Mouse (Mus musculus) kidney, adult 11 months (tissue): ENCODE data around the gene Ppp6r2.

ENCODE experiments used
- DNase-seq: peaks from one replicate; pipeline ENCODE4 v3.0.0; 2022

Ppp6r2 gene

DNA sequence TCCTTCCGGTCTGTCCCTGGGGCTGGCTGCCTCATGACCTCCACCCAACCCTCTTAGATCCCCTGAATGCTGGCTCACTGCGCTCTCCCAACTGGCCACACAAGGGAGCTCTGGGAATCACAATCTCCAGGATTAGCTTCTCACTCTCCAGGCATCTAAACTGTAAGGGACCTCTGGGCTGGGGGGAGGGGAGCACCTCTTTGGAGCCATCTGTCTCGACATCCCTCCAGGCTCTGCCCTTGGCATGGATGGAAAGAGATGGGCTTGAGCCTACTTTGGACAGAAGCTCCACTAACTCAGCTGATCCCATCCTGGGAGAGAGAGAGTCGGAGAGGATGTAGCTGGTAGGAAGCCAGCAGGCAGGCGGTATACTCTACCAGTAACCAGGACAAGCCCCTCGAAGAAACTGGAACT, 29.0 kb upstream of the Ppp6r2 start:
- DNase-seq: peak; percentile 64

DNA sequence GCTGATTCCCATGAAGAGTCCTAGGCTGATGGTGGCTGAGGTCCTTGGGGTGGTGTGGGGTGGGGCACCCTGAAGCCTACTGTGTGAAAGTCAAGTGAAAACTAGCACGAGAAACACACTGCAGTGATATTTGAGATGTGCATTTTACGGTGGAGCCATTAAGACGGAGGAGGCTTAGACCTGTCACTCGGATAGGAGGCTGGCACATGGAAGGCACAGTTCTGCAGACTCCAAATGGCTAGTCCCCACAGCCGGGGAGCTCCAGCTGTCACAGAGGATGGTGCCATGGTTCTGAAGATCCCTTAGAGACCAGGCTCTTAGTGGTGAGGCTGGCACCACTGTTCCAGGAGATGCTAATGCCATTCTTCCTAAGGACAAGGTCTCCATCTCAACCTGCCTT, 28.5 kb upstream of the Ppp6r2 start:
- no peak for DNase-seq

DNA sequence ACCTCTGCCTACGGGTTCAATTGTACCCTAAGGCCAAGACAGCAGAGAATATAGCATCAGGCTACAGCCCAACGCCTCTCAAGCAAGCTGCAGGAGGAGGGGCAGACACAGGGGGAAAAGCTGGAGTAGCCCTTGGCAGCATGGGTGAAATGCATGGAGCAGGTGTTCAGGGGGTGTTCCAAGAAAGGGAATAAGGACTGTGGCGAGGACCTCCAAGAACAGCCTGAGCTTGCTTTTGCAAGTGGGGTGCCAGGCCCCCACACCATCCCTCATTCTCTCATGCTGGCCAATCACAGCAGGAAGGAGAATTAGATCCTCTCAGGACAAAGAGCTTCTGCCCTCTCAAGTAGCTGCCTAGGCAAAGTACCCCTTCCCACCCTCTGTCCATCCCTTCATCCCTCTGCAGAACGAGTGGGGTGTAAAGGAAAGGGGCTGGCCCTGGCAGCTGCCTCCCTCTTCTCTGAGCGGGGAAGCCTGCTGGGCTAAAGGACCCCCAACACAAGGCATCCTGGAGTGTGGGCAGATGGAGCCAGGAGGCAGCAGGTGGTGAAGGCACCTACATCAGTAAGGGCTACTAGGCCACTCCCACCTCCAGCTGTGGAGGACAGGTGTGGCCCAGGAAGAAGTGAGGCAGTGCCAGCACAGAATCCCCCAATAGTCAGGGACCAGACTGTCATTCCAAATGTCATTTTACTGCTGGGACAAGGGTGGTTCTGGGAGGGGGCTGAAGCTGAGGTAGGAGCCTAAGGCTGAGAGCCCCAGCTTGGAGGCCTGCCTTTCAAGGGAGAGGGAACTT, 27.0 kb upstream of the Ppp6r2 start:
- DNase-seq: no peak

DNA sequence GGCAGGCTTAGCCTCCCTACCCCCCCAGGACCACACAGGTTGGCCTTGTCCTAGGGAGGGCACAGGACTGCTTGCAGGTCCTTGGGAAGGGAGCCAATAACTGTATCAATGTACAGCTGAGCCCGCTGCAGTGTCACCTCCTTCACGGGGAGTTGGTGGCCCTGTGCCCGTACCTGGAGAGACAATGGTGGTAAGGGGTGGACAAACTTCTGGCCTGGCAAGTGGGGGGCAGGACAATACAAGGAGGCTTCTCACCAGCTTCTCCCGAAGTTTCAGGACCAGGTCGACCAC, 26.5 kb upstream of the Ppp6r2 start:
- no peak for DNase-seq

DNA sequence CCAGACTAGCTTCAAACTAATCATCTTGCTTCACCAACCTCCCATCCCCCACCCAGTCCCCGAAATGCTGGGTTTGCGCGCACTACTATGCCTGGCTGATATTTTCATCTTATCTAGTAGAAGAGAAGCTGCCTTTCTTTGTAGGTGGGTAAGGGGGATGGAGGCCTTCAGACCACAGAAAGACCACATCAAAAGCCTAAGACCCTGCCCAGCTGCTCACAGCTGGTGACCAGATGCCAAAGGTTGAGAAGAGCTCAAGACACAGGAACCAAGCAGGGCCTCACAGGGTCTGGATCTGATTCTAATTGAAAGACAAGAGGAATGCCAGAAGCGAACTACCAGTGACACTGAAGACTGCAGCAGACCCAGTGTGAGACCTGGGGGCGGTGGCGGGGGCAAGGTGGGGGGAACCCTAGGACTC, 16.1 kb upstream of the Ppp6r2 start:
- no peak for DNase-seq

DNA sequence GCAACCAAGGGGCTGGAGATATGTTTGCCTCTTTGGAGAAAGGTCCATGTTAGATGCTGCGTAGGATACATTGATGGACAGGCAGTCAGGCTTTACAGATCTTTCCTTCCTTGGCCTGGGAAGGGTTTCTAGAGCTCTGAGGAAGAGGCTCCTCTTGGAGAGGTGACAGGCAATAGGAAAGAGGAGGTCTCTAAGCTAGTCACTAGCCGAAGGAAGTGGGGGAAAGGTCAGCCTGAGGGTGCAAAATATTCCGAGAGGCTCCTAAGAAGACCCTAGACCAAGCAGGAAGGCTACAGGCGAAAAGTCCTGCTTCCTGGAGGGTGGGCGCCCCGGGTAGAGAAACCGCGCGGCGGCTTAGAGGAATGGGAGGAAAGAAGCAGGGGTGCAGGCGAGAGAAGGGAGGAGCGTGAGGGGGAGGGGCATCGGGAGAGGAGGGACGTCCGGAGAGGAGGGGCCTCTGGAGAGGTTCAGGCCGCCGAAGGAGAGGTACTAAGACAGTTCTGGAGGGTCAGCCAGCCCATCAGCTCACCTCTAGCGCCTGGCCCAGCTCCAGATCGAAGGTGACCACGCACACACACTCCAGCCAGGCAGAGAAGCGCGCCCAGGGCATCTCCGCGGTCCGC, 15.6 kb upstream of the Ppp6r2 start:
- DNase-seq: peak; percentile 92

DNA sequence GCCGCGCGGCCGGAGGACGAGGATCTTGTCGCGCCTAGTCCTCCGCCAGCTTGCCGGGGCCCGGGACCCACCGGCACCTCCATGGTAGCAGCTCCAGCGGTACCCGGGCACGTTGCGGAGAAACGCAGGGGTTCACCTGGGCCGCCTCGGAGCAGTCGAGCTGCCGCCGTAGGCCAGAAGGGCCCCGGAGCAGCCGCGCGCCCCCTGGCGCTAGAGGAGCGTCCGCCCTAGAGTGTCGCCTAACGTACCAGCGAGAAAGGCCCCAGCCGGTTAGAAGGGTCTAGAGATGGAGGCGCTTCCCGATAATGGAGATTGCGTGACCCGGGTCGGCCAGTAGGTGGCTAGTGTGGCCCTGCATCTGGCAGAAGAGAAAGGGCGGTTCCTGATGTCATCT, 15.0 kb upstream of the Ppp6r2 start, which contains the start of gene Dennd6b:
Dennd6b (minus strand) TSS at position 184 of the 394 bp plus-strand sequence.
- DNase-seq: peak; percentile 97

DNA sequence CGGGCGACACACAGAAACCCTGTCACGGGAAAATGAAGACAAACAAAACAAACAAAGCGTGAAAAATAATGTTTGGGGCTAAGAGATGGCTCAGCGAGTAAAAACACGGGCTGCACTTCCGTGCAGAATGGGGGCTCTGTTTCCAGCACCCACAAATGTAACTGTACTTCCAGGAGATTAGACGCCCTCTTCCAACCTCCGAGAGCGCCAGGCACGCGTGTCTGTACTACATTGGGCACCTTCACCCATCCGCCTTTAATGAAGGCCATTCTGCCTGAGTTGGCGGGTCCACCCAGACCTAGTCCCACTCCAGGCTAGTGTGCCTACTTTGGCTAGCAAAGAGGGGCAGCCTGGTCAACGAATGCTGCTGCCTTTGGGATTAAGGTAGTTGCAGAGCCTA, 14.3 kb upstream of the Ppp6r2 start:
- DNase-seq: no peak

DNA sequence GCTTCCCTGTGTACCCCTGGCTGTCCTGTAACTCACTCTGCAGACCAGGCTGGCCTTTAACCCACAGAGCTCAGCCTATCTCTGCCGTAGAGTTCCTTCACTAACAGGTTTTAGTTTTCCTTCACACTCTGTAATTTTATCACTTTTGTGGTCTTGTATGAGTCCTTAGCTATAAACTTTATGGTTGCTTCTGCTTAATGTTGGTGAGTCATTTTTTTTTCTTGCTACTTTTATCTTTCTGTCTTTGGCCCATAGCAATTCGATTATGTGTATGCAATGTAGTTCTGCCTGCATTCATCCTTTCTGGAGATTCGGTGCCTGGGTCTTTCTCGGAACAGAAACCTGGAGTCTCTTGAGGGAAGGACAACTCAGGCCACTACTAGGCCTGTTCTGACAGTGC, 3.9 kb upstream of the Ppp6r2 start:
- no peak for DNase-seq

DNA sequence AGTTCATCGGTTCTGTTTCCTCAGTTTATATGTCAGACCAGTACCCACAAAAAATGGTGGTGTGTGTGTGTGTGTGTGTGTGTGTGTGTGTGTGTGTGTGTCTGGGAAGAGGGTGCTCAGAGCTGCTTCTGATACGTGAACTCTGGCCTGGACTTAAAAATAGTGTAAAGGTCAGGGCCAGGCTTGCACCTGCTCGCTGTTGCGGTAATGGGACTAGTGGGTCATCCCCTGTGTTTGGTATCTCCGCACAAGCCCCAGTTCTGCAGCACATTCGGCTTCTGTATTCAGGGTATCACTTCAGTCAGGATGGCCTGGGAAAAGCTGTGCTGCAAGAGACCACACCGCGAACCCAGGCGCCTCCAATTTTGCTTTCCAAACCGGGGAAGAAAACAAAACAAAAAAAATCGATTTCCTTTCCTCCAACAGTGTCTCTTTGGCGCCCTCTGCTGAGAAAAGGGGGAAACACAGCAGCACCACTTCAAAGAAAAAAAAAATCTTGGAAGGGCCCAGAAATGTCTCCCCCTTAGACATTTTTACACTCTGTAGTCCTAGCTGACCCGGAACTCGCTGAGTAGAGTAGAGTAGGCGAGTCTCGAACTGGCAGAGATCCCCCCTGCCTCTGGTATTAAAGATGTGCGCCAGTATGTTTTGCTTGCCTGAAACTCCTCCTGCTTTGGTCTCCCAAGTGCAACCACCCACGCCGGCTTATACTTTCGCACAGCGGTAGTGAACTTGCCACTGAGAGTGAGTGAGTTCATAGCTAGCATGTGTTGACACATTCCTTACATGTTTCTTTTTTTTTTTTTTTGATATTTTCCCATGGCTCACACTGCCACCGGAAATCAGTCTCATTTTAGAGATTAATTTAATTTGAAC, 1.2 kb upstream of the Ppp6r2 start:
- DNase-seq: peak; percentile 85

DNA sequence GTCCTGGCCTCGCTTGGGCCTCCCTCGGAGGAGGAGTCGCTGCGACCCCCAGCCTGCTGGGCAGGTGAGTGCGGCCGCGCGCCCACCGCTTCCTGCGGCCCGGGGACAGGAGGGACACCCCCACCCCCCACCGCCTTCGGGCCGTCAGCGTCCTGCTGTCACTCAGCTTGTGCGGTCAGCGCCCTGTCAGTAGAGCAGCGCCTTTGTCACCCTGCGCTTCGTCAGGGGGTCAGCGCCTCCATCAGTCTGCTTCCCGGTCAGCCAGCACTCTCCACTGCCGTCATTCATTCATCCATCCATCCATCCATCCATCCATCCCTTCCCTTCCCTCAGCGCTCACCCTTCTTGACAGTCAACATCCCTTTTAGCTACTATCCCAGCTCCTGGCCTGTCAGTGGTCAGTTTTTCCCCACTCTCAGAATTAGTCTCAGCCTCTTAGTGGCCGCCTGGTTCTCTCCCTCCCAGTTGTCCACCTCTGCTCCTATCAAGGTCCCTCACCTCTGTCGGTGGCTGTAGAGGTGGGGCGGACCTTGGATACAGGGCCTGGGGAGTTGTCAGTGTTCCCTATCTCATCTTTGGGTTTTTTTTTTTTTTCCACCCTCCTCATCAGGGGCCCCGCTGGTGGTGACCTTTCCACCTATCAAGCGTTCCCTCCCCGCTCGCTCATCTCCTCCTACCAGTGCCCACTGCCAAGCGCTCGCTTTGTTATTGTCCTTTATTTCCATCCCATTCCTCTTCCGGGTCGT, 536 bp downstream of the Ppp6r2 start:
- peak; percentile 32 for DNase-seq

DNA sequence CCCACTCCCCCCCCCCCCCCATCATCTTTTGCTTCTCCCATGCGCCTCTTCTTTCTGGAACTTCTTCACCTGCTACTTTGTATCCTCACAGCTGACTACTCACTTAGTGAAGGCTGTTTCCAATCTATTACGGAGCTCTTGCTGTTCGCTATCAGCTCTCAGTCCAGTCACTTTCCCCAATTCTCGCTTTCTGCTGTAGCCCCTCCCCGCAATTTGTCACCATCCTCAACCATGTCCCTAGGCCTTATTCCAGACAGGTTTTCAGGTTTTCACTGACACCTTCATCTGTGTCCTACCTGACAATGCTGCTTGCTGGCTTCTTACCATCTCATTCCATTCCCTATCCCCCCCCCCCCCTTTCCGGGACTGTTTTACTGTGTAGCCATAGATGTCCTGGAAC, 1.1 kb downstream of the Ppp6r2 start:
- DNase-seq: no peak

DNA sequence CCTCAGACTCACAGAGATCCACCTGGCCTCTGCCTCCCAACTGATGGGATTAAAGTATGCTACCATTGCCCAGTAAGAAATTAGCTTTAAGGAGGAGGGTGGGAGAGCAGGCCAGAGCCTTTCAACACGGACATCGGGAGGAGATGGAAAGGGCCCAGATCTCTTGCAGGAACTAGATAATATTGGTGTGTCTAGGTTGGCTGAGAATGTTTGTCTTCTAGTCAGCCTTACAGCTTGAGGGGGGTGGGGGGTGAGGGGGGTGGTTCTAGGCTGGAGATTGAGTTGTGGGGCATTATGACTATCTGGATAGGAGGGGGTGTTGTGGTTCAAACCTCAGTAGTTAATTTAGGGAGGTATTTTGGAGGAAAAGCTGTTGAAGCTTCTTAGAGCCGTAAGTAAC, 2.2 kb downstream of the Ppp6r2 start:
- no peak for DNase-seq

DNA sequence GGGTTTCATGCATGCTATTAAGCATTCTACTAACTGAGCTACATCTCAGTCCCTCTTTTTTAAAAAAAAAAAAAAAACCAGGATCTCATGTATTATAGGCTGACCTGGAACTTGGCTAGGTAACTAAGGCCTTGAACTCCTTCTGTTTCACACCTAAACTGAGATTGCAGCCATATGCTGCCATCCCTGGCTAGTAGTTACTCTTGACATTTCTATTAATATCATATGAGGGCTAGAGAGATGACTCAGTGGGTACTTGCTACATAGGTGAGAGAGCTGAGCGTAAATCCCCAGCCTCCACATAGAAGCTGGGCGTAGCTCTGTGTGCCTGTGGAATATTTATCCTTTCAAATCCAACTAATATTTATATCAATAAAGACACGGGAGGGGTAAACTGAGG, 3.6 kb downstream of the Ppp6r2 start:
- no peak for DNase-seq

DNA sequence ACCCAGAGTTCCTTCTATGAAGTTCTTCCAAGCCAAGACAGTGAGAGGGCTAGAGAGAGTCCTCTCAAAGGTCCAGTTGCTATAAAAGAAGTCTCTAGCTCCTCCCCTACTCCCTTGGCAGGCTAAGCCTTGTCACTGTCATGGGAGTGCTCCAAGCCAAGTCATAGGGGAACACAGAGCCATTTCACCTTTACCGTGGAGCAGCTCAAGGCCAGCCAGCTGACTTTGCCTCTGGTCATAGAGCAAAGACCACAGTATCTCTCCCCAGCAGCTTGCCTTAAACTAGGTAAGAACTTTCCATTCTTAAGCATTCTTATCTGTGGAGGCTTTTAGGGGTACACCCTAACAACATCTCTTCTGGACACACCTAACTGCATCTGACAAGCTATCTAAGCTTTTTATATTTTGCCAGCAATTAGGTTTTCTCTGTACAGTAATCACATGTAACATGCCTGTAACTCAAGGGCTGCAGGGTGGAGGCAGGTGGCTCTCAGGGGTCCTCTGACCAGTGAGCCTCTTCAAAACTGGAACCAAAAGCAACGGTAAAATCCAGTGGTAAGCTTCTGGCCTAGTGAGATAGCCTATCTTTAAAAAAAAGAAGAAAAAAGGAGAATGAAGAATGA, 4.4 kb downstream of the Ppp6r2 start:
- peak; percentile 20 for DNase-seq

DNA sequence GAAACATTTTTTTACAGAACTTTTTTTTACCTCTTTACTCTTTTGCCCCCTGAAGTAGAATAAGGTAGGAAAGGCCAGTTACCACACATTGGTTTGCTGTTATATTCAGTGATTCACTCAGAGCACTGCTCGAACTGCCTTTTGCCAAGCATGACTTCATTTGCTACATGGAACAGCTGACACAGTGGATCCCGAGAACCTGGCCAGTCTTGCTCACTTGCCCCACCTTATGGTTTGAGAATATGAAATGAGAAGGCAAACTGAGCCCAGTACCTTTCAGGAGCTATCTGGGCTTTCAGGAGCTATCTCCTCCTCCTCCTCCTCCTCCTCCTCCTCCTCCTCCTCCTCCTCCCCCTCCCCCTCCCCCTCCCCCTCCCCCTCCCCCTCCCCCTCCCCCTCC, 22.2 kb downstream of the Ppp6r2 start:
- DNase-seq: peak; percentile 41

DNA sequence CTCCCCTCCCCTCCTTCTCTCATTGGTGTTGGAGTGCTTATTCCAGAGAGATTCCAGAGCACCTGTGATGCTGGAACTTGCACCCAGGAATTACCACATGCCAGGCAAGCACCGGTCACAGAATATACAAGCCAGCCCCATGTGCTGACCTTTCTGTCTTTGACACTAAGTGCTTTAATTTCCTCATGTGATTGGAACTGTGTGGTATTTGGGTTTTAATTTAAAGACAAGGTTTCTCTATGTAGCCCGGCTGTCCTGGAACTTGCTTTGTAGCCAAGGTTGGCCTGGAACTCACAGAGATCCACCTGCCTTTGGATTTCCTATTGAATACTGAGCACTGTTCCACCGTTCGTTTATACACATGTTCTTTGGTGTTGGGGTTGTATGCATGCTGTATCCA, 22.7 kb downstream of the Ppp6r2 start:
- DNase-seq: no peak

DNA sequence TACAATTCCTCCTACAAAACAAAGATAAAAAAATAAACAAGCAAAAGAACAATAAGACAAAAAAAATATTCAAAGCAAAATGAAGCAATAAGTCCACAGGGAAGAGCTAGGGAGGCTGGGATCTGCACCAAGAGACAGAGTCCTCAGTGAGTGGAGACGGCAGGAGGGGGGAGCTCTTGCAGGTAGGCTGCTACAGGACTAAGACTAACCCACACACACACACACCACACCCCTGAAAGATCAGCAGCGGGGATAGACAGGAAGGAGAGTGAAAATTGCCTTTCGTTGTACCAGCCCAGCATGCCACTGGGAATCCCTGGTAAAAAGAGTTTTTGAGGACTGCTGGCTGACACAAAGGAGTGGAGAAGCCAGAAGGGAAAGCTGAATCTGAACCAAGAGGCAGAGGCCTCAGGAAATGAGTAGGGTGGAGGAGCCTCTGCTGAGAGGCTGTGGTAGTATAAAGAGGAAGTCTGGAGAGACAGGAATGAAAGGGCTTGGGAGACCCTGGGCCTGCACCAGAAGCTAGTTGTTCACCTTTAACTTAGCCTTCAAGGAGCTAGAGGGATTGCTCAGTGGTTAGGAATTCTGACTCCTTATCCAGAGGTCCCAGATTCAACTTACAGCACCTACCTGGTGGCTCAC, 28.5 kb downstream of the Ppp6r2 start:
- DNase-seq: no peak

DNA sequence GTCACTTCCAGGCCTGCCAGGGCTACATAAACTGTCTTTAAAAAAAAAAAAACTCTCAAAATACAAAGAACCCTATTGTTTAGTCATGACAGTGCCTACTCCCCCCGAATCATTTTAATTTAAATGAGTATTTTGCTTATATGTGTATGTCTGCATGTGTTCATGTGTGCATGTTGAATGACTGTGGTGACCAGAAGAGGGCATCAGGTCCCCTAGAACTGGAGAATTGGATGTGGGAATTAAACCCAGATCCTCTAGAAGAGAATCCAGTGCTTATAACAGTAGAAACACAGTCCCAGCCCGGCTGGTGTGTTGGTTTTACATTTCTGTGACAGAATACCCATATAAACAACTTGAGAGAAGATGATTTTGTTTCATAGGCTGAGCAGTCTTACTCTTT, 29.7 kb downstream of the Ppp6r2 start:
- DNase-seq: no peak

DNA sequence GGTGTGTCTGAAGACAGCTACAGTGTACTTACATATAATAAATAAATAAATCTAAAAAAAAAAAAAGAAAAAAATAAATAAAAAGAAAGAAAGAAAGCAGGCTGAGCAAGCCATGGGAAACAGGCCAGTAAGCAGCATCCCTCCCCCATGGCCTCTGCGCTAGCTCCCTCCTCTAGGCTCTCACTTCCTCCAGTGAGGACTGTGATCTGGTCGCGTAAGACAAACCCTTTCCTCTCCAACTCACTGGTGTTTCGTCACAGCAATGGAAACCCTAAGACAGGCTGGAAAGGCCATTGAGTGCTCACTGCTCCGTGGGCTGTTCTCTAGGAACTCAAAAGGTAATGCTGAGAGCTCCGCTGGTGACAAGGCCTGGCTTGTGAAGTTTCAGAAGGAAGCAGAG, 37.7 kb downstream of the Ppp6r2 start:
- no peak for DNase-seq

DNA sequence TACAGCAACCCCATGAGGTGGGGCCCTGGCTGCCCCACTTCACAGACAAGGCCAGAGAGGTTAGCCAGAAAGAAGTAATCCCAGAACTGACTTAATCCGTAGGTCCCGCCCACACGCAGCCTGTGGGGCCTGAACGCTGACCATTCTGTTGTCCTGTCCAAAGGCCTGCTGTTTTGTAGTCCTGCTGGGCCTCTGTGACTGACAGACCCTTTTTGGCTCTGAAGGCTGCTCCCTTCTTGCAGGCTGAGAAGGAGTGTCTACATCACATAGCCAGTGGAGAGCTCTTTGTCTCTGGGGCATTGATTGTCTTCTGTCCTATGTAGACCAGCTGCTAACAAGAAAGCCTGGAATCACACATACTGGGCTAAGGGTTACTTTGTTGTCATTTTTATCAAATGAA, 44.0 kb downstream of the Ppp6r2 start:
- no peak for DNase-seq

DNA sequence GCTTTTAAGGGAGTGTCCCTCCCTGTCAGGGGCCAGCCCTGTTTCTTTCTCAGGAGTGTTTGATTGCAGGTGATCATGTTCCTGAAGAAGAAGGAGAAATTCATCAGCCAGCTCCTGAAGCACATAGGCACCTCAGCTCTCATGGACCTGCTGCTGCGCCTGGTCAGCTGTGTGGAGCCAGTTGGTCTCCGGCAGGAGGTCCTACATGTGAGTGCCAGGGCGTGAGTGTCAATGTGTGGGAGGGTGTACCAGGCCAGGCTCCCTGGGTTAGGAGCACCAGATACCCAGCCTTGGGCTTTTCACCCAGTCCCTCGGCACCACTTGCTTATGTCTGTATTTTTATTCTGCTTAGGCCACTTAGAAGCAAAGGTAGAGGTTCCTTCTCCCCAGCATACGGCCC, 47.6 kb downstream of the Ppp6r2 start:
- no peak for DNase-seq
